Mouse (Mus musculus) spleen, adult 2 months (tissue): ENCODE results near the gene Lrrc71.

ENCODE experiments used
- CTCF ChIP-seq: fragments of 200-500 bp; IDR thresholded peaks from 2 replicates; pipeline ENCODE4 v1.5.1; 2011; ENCODE audit warnings: mild to moderate bottlenecking, inconsistent platforms; ENCODE audit not compliant: insufficient read depth, insufficient read length, insufficient replicate concordance; ENCODE audit errors: extremely low read depth
- POLR2A ChIP-seq: fragments of 200-500 bp; IDR thresholded peaks from 2 replicates; pipeline ENCODE4 v1.6.1; 2011; ENCODE audit warnings: low read depth, low read length, inconsistent platforms

GRCm38 (mm10) chr3:87724556-87724955 is 23.9 kb downstream of the Lrrc71 start:
- TF ChIP-seq CTCF (no peak), POLR2A (no peak)
